Mouse (Mus musculus): ENCODE measurements around the gene Chac1.

- no peak for TF ChIP-seq CTCF (IDR thresholded peaks at IDR 0.05; ENCODE audit: borderline replicate concordance, insufficient read depth, low read depth, low read length)
- no peak for TF ChIP-seq POLR2A (IDR thresholded peaks at IDR 0.05; ENCODE audit: borderline replicate concordance, insufficient read depth, low read length)
Measured at GRCm38 (mm10) chr2:119323866-119324575, 27.0 kb upstream of the Chac1 start.
